Mouse (Mus musculus): ENCODE results near the gene Klf7. TPM values are rescaled to one million over a fixed set of nuclear protein-coding genes. Genes with fewer than 3 reads are reported as not detected.

Gene Klf7
- total and polyA plus RNA-seq, 3 experiments = 1.6 to 3.1 TPM; not detected in 1

DNA sequence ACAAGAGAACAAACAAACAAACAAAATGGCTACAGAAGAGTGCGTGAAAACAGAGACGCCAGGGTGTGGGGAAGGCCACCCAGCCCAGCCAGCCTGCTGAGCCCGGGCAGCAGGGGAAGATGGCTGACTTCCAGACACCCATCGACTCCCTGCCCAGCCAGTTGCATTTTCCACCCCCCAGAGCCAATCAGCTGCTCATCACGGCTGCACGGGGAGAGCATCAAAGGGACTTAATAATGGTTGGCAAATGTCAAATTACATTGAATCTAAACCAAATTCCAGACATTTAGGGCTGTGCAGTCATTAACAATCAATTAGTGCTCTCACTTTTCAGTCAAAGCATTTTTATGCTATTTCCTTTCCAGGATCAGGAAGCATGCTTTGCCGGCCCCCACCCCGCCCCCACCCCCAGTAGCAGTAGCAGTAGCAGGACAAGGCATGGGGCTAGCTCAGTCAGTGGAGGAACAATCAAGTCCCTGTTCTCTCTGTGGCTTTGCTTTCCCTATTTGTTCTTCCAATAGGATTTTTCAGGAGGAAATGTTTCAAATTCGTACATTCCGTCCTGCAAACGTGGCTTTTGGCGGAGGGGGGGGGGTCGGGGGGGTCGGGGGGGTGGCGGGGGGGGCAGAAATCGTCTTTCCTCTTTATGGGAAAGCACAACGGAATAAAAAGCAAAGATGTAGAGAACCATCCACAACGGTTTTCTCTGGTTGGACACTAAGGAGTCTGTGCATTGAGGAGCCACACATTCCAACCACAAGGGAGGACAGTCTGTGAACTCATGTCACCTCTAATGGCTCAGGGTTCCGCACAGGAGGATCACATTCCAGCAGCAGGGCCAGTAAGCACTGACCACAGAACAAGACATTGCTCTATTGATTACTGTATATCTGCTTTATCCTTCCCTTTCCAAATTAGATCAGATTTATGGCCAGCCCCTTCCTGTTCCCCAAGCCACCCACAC lies 101.1 kb downstream of the Klf7 start:
- no peaks in the 10 kb centered on the region for H3K36me3 ChIP-seq (ENCODE audit: control insufficient read depth in 1 of 2, insufficient read depth in 2 of 2, low read length in 2 of 2)
- no peaks in the 10 kb centered on the region for H3K9me3 ChIP-seq (replicated peaks; ENCODE audit: insufficient read depth, low read length)
- H3K4me1 ChIP-seq (ENCODE audit: control insufficient read depth in 1 of 2, insufficient read depth in 2 of 2, low read length in 2 of 2) = no peaks in the 10 kb centered on the region
- no peak overlapping the region for H3K4me3 ChIP-seq (ENCODE audit: control insufficient read depth in 1 of 2, insufficient read depth in 1 of 2, low read depth in 2 of 2, low read length in 2 of 2)
- no peak overlapping the region for H3K9ac ChIP-seq (ENCODE audit: control insufficient read depth, low read depth, low read length, poor library complexity, severe bottlenecking)
- H3K27ac ChIP-seq (ENCODE audit: control insufficient read depth, low read depth, low read length) = no peak overlapping the region
- no peaks in the 10 kb centered on the region for H3K27me3 ChIP-seq (ENCODE audit: control insufficient read depth in 1 of 2, insufficient read depth in 2 of 2, low read length in 2 of 2)
- no peak for DNase-seq (ENCODE audit: low read depth, low spot score)
- TF ChIP-seq GABPA (IDR thresholded peaks at IDR 0.05; ENCODE audit: low read depth, low read length) = no peak
- H3K79me2 ChIP-seq (ENCODE audit: control insufficient read depth, insufficient read depth, low read length, poor library complexity) = no peaks in the 10 kb centered on the region

DNA sequence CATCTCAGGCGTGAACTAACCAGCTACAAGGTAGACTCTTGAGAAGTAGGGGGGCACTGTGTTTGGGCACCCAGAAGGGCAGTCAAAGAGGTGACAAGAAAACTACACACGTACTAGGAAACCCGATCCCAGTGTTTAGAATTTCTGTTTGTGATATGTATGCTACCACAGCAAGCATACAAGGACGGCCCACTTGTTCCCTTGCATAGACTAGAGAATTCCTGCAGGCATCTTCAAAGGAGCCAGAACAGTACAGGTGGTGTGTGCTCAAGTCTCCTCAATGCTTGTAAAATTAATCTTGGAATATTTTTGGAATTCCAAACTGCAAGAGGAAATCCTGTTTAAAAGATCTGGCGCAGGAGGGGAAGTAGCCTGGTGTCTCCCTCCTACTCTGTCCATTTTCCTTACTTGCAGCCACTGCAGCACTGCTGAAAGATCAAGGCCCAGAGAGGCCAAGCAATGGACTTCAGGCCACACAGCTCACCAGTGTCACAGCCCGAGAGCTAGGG lies 102.9 kb downstream of the Klf7 start:
- Histone ChIP-seq H3K79me2 (ENCODE audit: control insufficient read depth, insufficient read depth, low read length, poor library complexity) (no peaks in the 10 kb centered on the region), H3K27ac (ENCODE audit: control insufficient read depth, low read depth, low read length) (no peak overlapping the region), H3K27me3 (ENCODE audit: control insufficient read depth in 1 of 2, insufficient read depth in 2 of 2, low read length in 2 of 2) (no peaks in the 10 kb centered on the region), H3K9me3 (replicated peaks; ENCODE audit: insufficient read depth, low read length) (no peaks in the 10 kb centered on the region), H3K9ac (ENCODE audit: control insufficient read depth, low read depth, low read length, poor library complexity, severe bottlenecking) (no peak overlapping the region), H3K4me3 (ENCODE audit: control insufficient read depth in 1 of 2, insufficient read depth in 1 of 2, low read depth in 2 of 2, low read length in 2 of 2) (no peak overlapping the region), H3K4me1 (ENCODE audit: control insufficient read depth in 1 of 2, insufficient read depth in 2 of 2, low read length in 2 of 2) (no peaks in the 10 kb centered on the region), H3K36me3 (ENCODE audit: control insufficient read depth in 1 of 2, insufficient read depth in 2 of 2, low read length in 2 of 2) (no peaks in the 10 kb centered on the region)
- no peak for DNase-seq (ENCODE audit: low read depth, low spot score)
- TF ChIP-seq HCFC1 (IDR thresholded peaks at IDR 0.05; ENCODE audit: low read depth, low read length) (no peak), SIN3A (IDR thresholded peaks at IDR 0.05; ENCODE audit: low read length) (no peak), GATA1 (IDR thresholded peaks at IDR 0.05; ENCODE audit: low read depth, low read length) (no peak), CHD2 (IDR thresholded peaks at IDR 0.05; ENCODE audit: low read length) (no peak), ELF1 (IDR thresholded peaks at IDR 0.05; ENCODE audit: low read depth, low read length) (no peak), POLR2AphosphoS2 (IDR thresholded peaks at IDR 0.05; ENCODE audit: low read length) (no peak), NELFE (IDR thresholded peaks at IDR 0.05; ENCODE audit: low read depth, low read length) (no peak), ZKSCAN1 (IDR thresholded peaks at IDR 0.05; ENCODE audit: low read depth, low read length) (no peak), MYC (IDR thresholded peaks at IDR 0.05; ENCODE audit: low read depth, low read length) (no peak), EP300 (IDR thresholded peaks at IDR 0.05; ENCODE audit: low read depth in 1 of 2, low read length in 2 of 2) (no peak), TCF12 (IDR thresholded peaks at IDR 0.05; ENCODE audit: low read depth, low read length) (no peak), JUND (IDR thresholded peaks at IDR 0.05; ENCODE audit: low read depth, low read length) (no peak), MEF2A (IDR thresholded peaks at IDR 0.05; ENCODE audit: extremely low read depth, insufficient replicate concordance, low read depth, low read length, poor library complexity, severe bottlenecking) (no peak), NRF1 (IDR thresholded peaks at IDR 0.05; ENCODE audit: insufficient read depth, low read depth, low read length, poor library complexity, severe bottlenecking) (no peak), KAT2A (conservative IDR thresholded peaks at IDR 0.05; ENCODE audit: low read depth, low read length) (no peak)

Data from MEL (cell line).